22 mouse cellular contexts compared by ENCODE assay signal in the genomic region with DNA sequence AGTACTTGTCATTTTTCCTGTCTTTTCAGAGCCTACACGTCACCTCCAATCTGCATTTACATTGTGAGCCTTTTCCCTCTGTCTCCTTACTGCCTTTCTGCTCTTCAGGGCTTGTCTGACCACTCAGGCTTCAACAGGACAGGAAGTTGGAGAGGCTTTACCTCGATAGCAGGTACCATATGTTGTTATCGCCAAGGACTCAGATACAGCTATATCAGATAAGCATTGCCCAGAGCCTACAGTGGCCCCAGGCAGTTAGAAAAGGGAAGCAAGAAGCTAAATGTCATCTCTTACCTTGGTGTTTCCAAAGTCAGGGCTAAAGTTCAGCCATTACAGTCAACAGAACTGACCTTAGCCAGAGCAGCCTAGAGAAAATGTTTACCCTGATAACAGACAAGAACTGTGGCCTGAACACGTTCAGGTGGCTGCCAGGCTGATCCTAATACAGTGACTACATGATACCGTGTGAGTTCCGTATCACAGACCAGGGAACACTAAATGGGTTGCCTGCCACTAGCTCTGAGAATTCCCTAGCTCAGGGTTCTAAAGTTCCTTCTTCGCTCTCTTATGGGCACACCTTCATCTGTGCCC.
A peak's percentile ranks its signal among the peaks of the same experiment; 100 is the strongest.
DNase-seq lines count a peak whose midpoint lies in the region; ATAC-seq and TF ChIP-seq lines count a peak whose summit lies in the region.
"Had no signal": no experiment of that assay in that cellular context is flagged by ENCODE, and none has a peak within 500 bp of the region (broad histone marks: within the 10 kb centered on the region; RNA-seq: fewer than 3 reads in every experiment).

No protein-coding gene starts in this region.

- intact Hi-C loops in gastrocnemius, adult 2 months (cut with DNase I), result no loop called here

- no peaks in the 10 kb centered on the region for H3K27me3 ChIP-seq in liver, adult 2 months (ENCODE audit: control insufficient read depth, insufficient read depth, low read length)
- no peaks in the 10 kb centered on the region for H3K27me3 ChIP-seq in liver, embryonic 13.5 days
- H3K27me3 ChIP-seq in stomach, embryonic 15.5 days (replicated peaks), result no peaks in the 10 kb centered on the region
- H3K27me3 ChIP-seq: embryonic facial prominence, embryonic 12.5 days; hindbrain, embryonic 15.5 days; kidney, embryonic 15.5 days; limb, embryonic 15.5 days; midbrain, embryonic 12.5 days; Patski had no signal

- H3K9ac ChIP-seq in liver, adult 2 months (ENCODE audit: low read depth, low read length), result peak overlapping the region; percentile 12; the same call in 1 of the 2 replicates
- no peak overlapping the region for H3K9ac ChIP-seq in liver, embryonic 13.5 days
- H3K9ac ChIP-seq in stomach, embryonic 15.5 days, result no peak overlapping the region
- H3K9ac ChIP-seq: embryonic facial prominence, embryonic 12.5 days; forebrain, postnatal 0 days; hindbrain, embryonic 15.5 days; kidney, embryonic 15.5 days; limb, embryonic 15.5 days; midbrain, embryonic 12.5 days had no signal

- H3K4me2 ChIP-seq in liver, embryonic 13.5 days, result no peak overlapping the region
- H3K4me2 ChIP-seq in stomach, embryonic 15.5 days, result no peak overlapping the region
- H3K4me2 ChIP-seq: embryonic facial prominence, embryonic 12.5 days; hindbrain, embryonic 15.5 days; kidney, embryonic 15.5 days; limb, embryonic 15.5 days; midbrain, embryonic 12.5 days had no signal

- no peak for TF ChIP-seq POLR2A in liver, adult 2 months (IDR thresholded peaks at IDR 0.05; ENCODE audit: extremely low read depth, insufficient read depth, low read length)

- peak; percentile 99 for DNase-seq in liver, adult 2 months (ENCODE audit: extremely low read depth, low read depth, low spot score)
- no peak for DNase-seq in liver
- DNase-seq in liver, embryonic 13.5 days, result no peak
- DNase-seq in cerebellum, adult 11-12 months, result no peak
- no peak for DNase-seq in gastrocnemius, adult 2 months
- no peak for DNase-seq in thymus, postnatal 36 days
- DNase-seq: adrenal gland, adult 2 months; cerebellum, adult 2 months; cerebellum, postnatal 25 days; forebrain, postnatal 0 days; gastrocnemius, postnatal 36 days; kidney, postnatal 4 days; layer of hippocampus, adult 9-11 months; lung, postnatal 10 days had no signal

- 26% methylated on average over 7 of the region's 7 CpGs for WGBS in liver, adult 2 months
- 36% methylated on average over 7 of the region's 7 CpGs for WGBS in liver, embryonic 13.5 days (ENCODE audit: insufficient replicate concordance)
- WGBS in stomach, embryonic 15.5 days, result 61% methylated on average over 7 of the region's 7 CpGs

- no peaks in the 10 kb centered on the region for H3K79me2 ChIP-seq in liver, adult 2 months (ENCODE audit: control insufficient read depth, insufficient read depth, low read length)

- H3K27ac ChIP-seq in liver, adult 2 months (replicated peaks; ENCODE audit: insufficient read depth, low read depth, low read length), result peak overlapping the region; percentile 93
- peak overlapping the region; percentile 58 for H3K27ac ChIP-seq in liver, embryonic 13.5 days
- H3K27ac ChIP-seq in stomach, embryonic 15.5 days, result no peak overlapping the region
- H3K27ac ChIP-seq in gastrocnemius, adult 2 months, result no peak overlapping the region
- H3K27ac ChIP-seq: embryonic facial prominence, embryonic 12.5 days; hindbrain, embryonic 15.5 days; kidney, embryonic 15.5 days; limb, embryonic 15.5 days; midbrain, embryonic 12.5 days had no signal

- TF ChIP-seq CTCF in liver, adult 2 months (IDR thresholded peaks at IDR 0.05; ENCODE audit: low read depth, low read length), result no peak
- no peak for TF ChIP-seq CTCF in gastrocnemius, adult 2 months (IDR thresholded peaks at IDR 0.05)

- H3K4me3 ChIP-seq in liver, adult 2 months (ENCODE audit: insufficient read depth, low read depth, low read length), result no peak overlapping the region
- no peak overlapping the region for H3K4me3 ChIP-seq in liver, embryonic 13.5 days (replicated peaks)
- H3K4me3 ChIP-seq in stomach, embryonic 15.5 days (replicated peaks), result no peak overlapping the region
- no peak overlapping the region for H3K4me3 ChIP-seq in gastrocnemius, adult 2 months
- H3K4me3 ChIP-seq: embryonic facial prominence, embryonic 12.5 days; hindbrain, embryonic 15.5 days; kidney, embryonic 15.5 days; limb, embryonic 15.5 days; midbrain, embryonic 12.5 days had no signal

- H3K36me3 ChIP-seq in liver, adult 2 months (ENCODE audit: control insufficient read depth, insufficient read depth, low read length), result no peaks in the 10 kb centered on the region
- no peaks in the 10 kb centered on the region for H3K36me3 ChIP-seq in liver, embryonic 13.5 days
- H3K36me3 ChIP-seq in stomach, embryonic 15.5 days, result no peaks in the 10 kb centered on the region
- H3K36me3 ChIP-seq: embryonic facial prominence, embryonic 12.5 days; hindbrain, embryonic 15.5 days; kidney, embryonic 15.5 days; limb, embryonic 15.5 days; midbrain, embryonic 12.5 days had no signal

- peaks cover 2% of the 10 kb centered on the region for H3K4me1 ChIP-seq in liver, adult 2 months (ENCODE audit: control insufficient read depth, insufficient read depth, low read length)
- peaks cover 28% of the 10 kb centered on the region for H3K4me1 ChIP-seq in liver, embryonic 13.5 days (replicated peaks)
- no peaks in the 10 kb centered on the region for H3K4me1 ChIP-seq in stomach, embryonic 15.5 days
- H3K4me1 ChIP-seq: hindbrain, embryonic 15.5 days; limb, embryonic 15.5 days; midbrain, embryonic 12.5 days had no signal

- H3K9me3 ChIP-seq in liver, embryonic 13.5 days (replicated peaks), result 0 out of 2 replicates have a peak, but pooled peaks cover 5% of the 10 kb centered on the region
- no peaks in the 10 kb centered on the region for H3K9me3 ChIP-seq in stomach, embryonic 15.5 days
- H3K9me3 ChIP-seq: embryonic facial prominence, embryonic 12.5 days; hindbrain, embryonic 15.5 days; kidney, embryonic 15.5 days; limb, embryonic 15.5 days; midbrain, embryonic 12.5 days had no signal

- peak; percentile 83 for ATAC-seq in liver, embryonic 13.5 days (ENCODE audit: low read depth)
- ATAC-seq in stomach, embryonic 15.5 days (ENCODE audit: insufficient read depth, low FRiP score, low read depth), result peak; percentile 77; the same call in 1 of the 2 replicates
- ATAC-seq: CD4-positive, CD25-positive, alpha-beta regulatory T cell, adult 4 months; forebrain, postnatal 0 days; Patski had no signal

Comparison
In these comparisons a context has a peak if more than half of its experiments do, and no peak if none do; other contexts are left out.
1. H3K27ac ChIP-seq: peak in liver, adult 2 months (single experiment) and liver, embryonic 13.5 days (single experiment); none in stomach, embryonic 15.5 days (single experiment) and gastrocnemius, adult 2 months (single experiment).